Mouse (Mus musculus) ZHBTc4 (cell line): ENCODE results near the gene Sec24d.

Experiments used
- DNase-seq: peaks from one replicate; pipeline ENCODE4 v3.0.0-alpha.2; 2011; ENCODE audit warnings: low read depth, low spot score

The Sec24d gene

GRCm38 (mm10) chr3:123266753-123267651 lies at the start of gene Sec24d:
Gene Sec24d, plus strand, starts transcription at chr3:123267455.
- peak; percentile 94 for DNase-seq

- peak; percentile 70 for DNase-seq
Observed at GRCm38 (mm10) chr3:123218646-123219045, 48.6 kb upstream of the Sec24d start.

GRCm38 (mm10) chr3:123227276-123227675 lies 40.0 kb upstream of the Sec24d start:
- DNase-seq = no peak

- no peak for DNase-seq
Observed at GRCm38 (mm10) chr3:123231639-123232038, 35.6 kb upstream of the Sec24d start.

GRCm38 (mm10) chr3:123234191-123234836 lies 32.9 kb upstream of the Sec24d start:
- peak; percentile 37 for DNase-seq

- DNase-seq = no peak
Observed at GRCm38 (mm10) chr3:123235495-123235894, 31.8 kb upstream of the Sec24d start.

GRCm38 (mm10) chr3:123235921-123236320 lies 31.3 kb upstream of the Sec24d start, which contains the start of gene Synpo2:
Gene Synpo2, minus strand, starts transcription at chr3:123236149.
- DNase-seq = peak; percentile 74

- DNase-seq = peak; percentile 12
Observed at GRCm38 (mm10) chr3:123237039-123237438, 30.2 kb upstream of the Sec24d start.

- DNase-seq = no peak
Observed at GRCm38 (mm10) chr3:123237446-123237845, 29.8 kb upstream of the Sec24d start.

- DNase-seq = no peak
Observed at GRCm38 (mm10) chr3:123244376-123244775, 22.9 kb upstream of the Sec24d start.

- DNase-seq = no peak
Observed at GRCm38 (mm10) chr3:123245646-123246045, 21.6 kb upstream of the Sec24d start.

GRCm38 (mm10) chr3:123256181-123257101 lies 10.8 kb upstream of the Sec24d start:
- peak; percentile 87 for DNase-seq

GRCm38 (mm10) chr3:123258709-123259108 lies 8.5 kb upstream of the Sec24d start:
- no peak for DNase-seq

- peak; percentile 73 for DNase-seq
Observed at GRCm38 (mm10) chr3:123264706-123265105, 2.5 kb upstream of the Sec24d start.

GRCm38 (mm10) chr3:123267741-123268201 lies 516 bp downstream of the Sec24d start:
- peak; percentile 80 for DNase-seq

GRCm38 (mm10) chr3:123282866-123283615 lies 15.8 kb downstream of the Sec24d start:
- DNase-seq = no peak

GRCm38 (mm10) chr3:123284284-123284683 lies 17.0 kb downstream of the Sec24d start:
- DNase-seq = no peak

GRCm38 (mm10) chr3:123285649-123286048 lies 18.4 kb downstream of the Sec24d start:
- no peak for DNase-seq

- no peak for DNase-seq
Observed at GRCm38 (mm10) chr3:123288856-123289570, 21.8 kb downstream of the Sec24d start.

GRCm38 (mm10) chr3:123291670-123292069 lies 24.4 kb downstream of the Sec24d start:
- no peak for DNase-seq
